Mouse (Mus musculus) spleen, adult 18-20 months (tissue): ENCODE data around the gene Tnnc1.

Experiments
- DNase-seq, 2 experiments: peaks; one replicate each; pipeline ENCODE4 v3.0.0; 2022; ENCODE audit warnings: mixed read lengths in 2 of 2

Gene Tnnc1

GRCm38 (mm10) chr14:31208084-31208483 lies at the start of gene Tnnc1:
Gene Tnnc1 (plus strand): TSS chr14:31208312.
- no peak for DNase-seq

- no peak for DNase-seq
Observed at GRCm38 (mm10) chr14:31160196-31161150, 47.6 kb upstream of the Tnnc1 start.

- DNase-seq: no peak
Observed at GRCm38 (mm10) chr14:31161191-31161590, 46.9 kb upstream of the Tnnc1 start.

- DNase-seq: no peak
Observed at GRCm38 (mm10) chr14:31161638-31162037, 46.5 kb upstream of the Tnnc1 start.

- no peak for DNase-seq
Observed at GRCm38 (mm10) chr14:31164067-31164466, 44.0 kb upstream of the Tnnc1 start.

GRCm38 (mm10) chr14:31165010-31165409 lies 43.1 kb upstream of the Tnnc1 start:
- DNase-seq: no peak

GRCm38 (mm10) chr14:31165458-31165857 lies 42.7 kb upstream of the Tnnc1 start:
- no peak for DNase-seq

GRCm38 (mm10) chr14:31165991-31166630 lies 42.0 kb upstream of the Tnnc1 start:
- DNase-seq: no peak

GRCm38 (mm10) chr14:31166827-31167226 lies 41.3 kb upstream of the Tnnc1 start:
- no peak for DNase-seq

GRCm38 (mm10) chr14:31168425-31168824 lies 39.7 kb upstream of the Tnnc1 start, which contains the start of gene Stab1:
Gene Stab1 (minus strand): TSS chr14:31168641.
- DNase-seq: no peak

GRCm38 (mm10) chr14:31169508-31169907 lies 38.6 kb upstream of the Tnnc1 start:
- no peak for DNase-seq

- no peak for DNase-seq
Observed at GRCm38 (mm10) chr14:31170963-31171362, 37.1 kb upstream of the Tnnc1 start.

- no peak for DNase-seq
Observed at GRCm38 (mm10) chr14:31171386-31171785, 36.7 kb upstream of the Tnnc1 start.

GRCm38 (mm10) chr14:31171821-31172220 lies 36.3 kb upstream of the Tnnc1 start:
- DNase-seq: no peak

GRCm38 (mm10) chr14:31172781-31173455 lies 35.2 kb upstream of the Tnnc1 start:
- DNase-seq: no peak

GRCm38 (mm10) chr14:31173537-31173936 lies 34.6 kb upstream of the Tnnc1 start:
- DNase-seq: no peak

GRCm38 (mm10) chr14:31177287-31177686 lies 30.8 kb upstream of the Tnnc1 start:
- DNase-seq: no peak

- no peak for DNase-seq
Observed at GRCm38 (mm10) chr14:31177715-31178114, 30.4 kb upstream of the Tnnc1 start.

GRCm38 (mm10) chr14:31179677-31180365 lies 28.3 kb upstream of the Tnnc1 start:
- no peak for DNase-seq

GRCm38 (mm10) chr14:31181512-31181911 lies 26.6 kb upstream of the Tnnc1 start:
- DNase-seq: no peak

- DNase-seq: no peak
Observed at GRCm38 (mm10) chr14:31182786-31183290, 25.3 kb upstream of the Tnnc1 start.

- no peak for DNase-seq
Observed at GRCm38 (mm10) chr14:31183541-31183940, 24.6 kb upstream of the Tnnc1 start.
